Mouse (Mus musculus) embryonic facial prominence, embryonic 14.5 days (tissue): ENCODE data around the gene Erbin. TPM values are rescaled to one million over a fixed set of nuclear protein-coding genes. Genes with fewer than 3 reads are reported as not detected.

Experiments used
- ATAC-seq: fragments of 200-750 bp; cut with Nextera tagmentation; 2 replicates; pipeline ENCODE4 v1.8.0; 2017; ENCODE audit warnings: low read depth, moderate number of reproducible peaks, moderate TSS enrichment
- DNase-seq: peaks from one replicate; pipeline ENCODE4 v3.0.0-alpha.2; 2015; ENCODE audit warnings: low spot score
- H3K27ac ChIP-seq: fragments of 300-500 bp; sonication (generic); replicated peaks from 2 replicates; pipeline ENCODE4 v1.5.1; 2014; ENCODE audit warnings: low read depth, mild to moderate bottlenecking, low read length, moderate library complexity
- H3K27me3 ChIP-seq: fragments of 300-500 bp; sonication (generic); replicated peaks from 2 replicates; pipeline ENCODE4 v1.6.1; 2014; ENCODE audit warnings: low read length; ENCODE audit not compliant: control insufficient read depth, insufficient read depth
- H3K36me3 ChIP-seq: fragments of 300-500 bp; sonication (generic); 2 replicates; pipeline ENCODE4 v1.6.1; 2014; ENCODE audit warnings: low read length, mixed read lengths; ENCODE audit not compliant: control insufficient read depth, insufficient read depth
- H3K4me1 ChIP-seq: fragments of 300-500 bp; sonication (generic); 2 replicates; pipeline ENCODE4 v1.6.1; 2014; ENCODE audit warnings: antibody characterized with exemption, low read length; ENCODE audit not compliant: control insufficient read depth, insufficient read depth
- H3K4me2 ChIP-seq: fragments of 300-500 bp; sonication (generic); 2 replicates; pipeline ENCODE4 v1.6.1; 2014; ENCODE audit warnings: low read depth, mild to moderate bottlenecking, low read length, moderate library complexity, mixed read lengths
- H3K4me3 ChIP-seq: fragments of 300-500 bp; sonication (generic); 2 replicates; pipeline ENCODE4 v1.5.1; 2014; ENCODE audit warnings: low read depth, mild to moderate bottlenecking, low read length
- H3K9ac ChIP-seq: fragments of 300-500 bp; sonication (generic); 2 replicates; pipeline ENCODE4 v1.6.1; 2014; ENCODE audit warnings: low read depth, mild to moderate bottlenecking, low read length, moderate library complexity, mixed read lengths
- H3K9me3 ChIP-seq: fragments of 300-500 bp; sonication (generic); 2 replicates; pipeline ENCODE4 v1.6.1; 2016; ENCODE audit warnings: low read length; ENCODE audit not compliant: control insufficient read depth
- WGBS: fragments of 180-500 bp; shearing (Covaris S2); extraction: QIAGEN DNeasy Blood & Tissue Kit; methylation state at CpG from one replicate; pipeline ENCODE4 v1.1.7; 2014; 5-methylcytosine and 5-hydroxymethylcytosine counted together
- polyA plus RNA-seq: library from polyadenylated mRNA; unstranded; fragments of >200 nt; fragmentation: Nextera tagmentation; extraction: Ambion mirVana; gene quantifications from 2 replicates; pipeline ENCODE4 v1.2.1, GENCODE M21; 2014

The Erbin gene
- polyA plus RNA-seq, 1 experiment from 2014 or later = 33.9 TPM

DNA sequence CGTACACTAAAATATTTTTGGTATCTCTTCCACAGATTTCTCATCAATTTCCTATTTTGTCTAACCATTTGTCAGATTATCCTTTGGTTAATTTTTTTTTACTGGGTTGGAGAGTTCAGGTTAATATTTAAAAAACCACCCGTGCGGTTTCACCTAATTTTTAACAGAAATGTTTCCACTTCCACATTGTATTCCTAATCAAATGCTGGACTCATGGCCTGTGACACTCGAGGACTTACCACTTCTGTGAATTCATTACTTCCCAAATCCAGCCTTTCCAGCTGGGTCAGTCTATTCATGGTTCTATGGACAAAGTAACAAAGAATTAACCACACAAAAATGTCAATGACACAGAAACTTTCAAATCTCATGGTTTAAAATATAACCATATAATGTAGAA lies 58.3 kb downstream of the Erbin start:
- H3K27me3 ChIP-seq = no peaks in the 10 kb centered on the region
- 85% methylated on average over 4 of the region's 4 CpGs for WGBS
- no peak overlapping the region for H3K9ac ChIP-seq
- no peak for ATAC-seq
- no peak overlapping the region for H3K27ac ChIP-seq
- H3K4me1 ChIP-seq = no peaks in the 10 kb centered on the region; the same call in 1 of the 2 replicates
- DNase-seq = no peak
- no peak overlapping the region for H3K4me2 ChIP-seq
- H3K9me3 ChIP-seq = no peaks in the 10 kb centered on the region
- H3K4me3 ChIP-seq = no peak overlapping the region
- peaks cover 58% of the 10 kb centered on the region for H3K36me3 ChIP-seq

DNA sequence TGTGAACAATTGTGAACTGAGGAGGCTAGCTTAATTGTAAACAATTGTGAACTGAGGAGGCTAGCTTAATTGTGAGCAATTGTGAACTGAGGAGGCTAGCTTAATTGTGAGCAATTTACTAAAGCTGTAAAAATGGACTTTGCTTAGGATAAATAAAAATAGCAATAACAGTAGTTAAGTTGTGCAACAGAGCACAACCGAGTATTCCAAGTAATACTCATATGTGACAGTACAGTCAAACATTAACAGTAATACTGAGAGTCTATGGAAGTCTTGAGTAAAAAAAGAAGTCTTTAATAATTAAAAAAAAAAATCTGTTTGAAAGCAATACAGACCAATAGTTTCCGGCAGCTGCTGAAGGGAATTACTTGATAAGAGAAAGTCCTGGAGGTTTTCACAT lies 61.3 kb downstream of the Erbin start:
- Histone ChIP-seq H3K27ac (no peak overlapping the region), H3K27me3 (no peaks in the 10 kb centered on the region), H3K36me3 (peaks cover 61% of the 10 kb centered on the region), H3K4me1 (no peaks in the 10 kb centered on the region), H3K4me2 (no peak overlapping the region), H3K9ac (no peak overlapping the region), H3K9me3 (no peaks in the 10 kb centered on the region), H3K4me3 (no peak overlapping the region)
- no peak for ATAC-seq
- 84% methylated on average over 2 of the region's 2 CpGs for WGBS
- DNase-seq = no peak

DNA sequence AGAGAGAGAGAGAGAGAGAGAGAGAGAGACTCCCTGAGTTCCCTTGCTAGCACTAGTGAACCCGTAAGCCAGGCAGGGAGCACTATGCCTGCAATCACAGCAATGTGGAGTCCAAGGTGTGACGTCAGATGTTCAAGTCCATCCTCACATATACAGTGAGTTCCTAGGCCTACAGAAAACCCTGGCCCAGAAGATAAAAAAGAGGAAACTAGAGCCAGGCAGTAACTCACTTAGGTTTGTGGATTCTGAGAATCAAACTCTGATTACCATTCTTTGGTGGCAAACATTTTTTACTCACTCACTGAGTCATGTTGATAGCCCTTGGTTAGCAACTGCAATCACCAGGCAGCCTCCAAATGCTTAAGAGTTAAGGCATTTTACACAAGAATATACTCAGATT lies 72.7 kb downstream of the Erbin start:
- Histone ChIP-seq H3K9me3 (no peaks in the 10 kb centered on the region), H3K4me1 (no peaks in the 10 kb centered on the region), H3K4me3 (no peak overlapping the region), H3K9ac (no peak overlapping the region), H3K27ac (no peak overlapping the region), H3K4me2 (no peak overlapping the region), H3K27me3 (no peaks in the 10 kb centered on the region), H3K36me3 (peaks cover 62% of the 10 kb centered on the region)
- ATAC-seq (no peak), DNase-seq (no peak)
- 90% methylated on average over 2 of the region's 2 CpGs for WGBS

GRCm38 (mm10) chr13:103841287-103842201 lies 78.8 kb downstream of the Erbin start:
- WGBS = 93% methylated on average over 5 of the region's 5 CpGs
- ATAC-seq = no peak
- DNase-seq = no peak
- Histone ChIP-seq H3K27me3 (no peaks in the 10 kb centered on the region), H3K4me3 (no peak overlapping the region), H3K9me3 (no peaks in the 10 kb centered on the region), H3K4me1 (no peaks in the 10 kb centered on the region), H3K9ac (no peak overlapping the region), H3K27ac (no peak overlapping the region), H3K4me2 (no peak overlapping the region), H3K36me3 (peaks cover 77% of the 10 kb centered on the region)

DNA sequence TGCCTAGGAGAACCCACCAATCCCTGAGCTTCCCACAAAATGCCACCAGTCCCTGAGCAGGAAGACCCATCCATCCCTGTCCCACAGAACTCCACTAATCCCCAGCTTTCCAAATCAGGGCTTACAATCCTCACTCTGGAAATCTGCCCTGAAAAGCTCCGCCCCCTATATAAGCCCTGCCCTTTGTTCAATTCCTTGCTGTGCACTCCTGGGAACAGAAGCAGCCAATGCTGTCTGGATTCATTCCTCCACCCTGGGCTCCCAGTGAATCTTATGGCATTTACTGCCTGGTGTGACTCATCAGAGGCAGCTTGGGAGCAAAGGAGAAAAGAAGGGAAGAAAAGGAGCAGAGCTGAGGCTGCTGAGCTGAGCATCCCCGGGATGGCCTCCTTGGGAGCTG lies 81.7 kb downstream of the Erbin start:
- ATAC-seq (no peak), DNase-seq (peak; percentile 10)
- no peak overlapping the region for H3K27ac ChIP-seq
- H3K4me3 ChIP-seq = no peak overlapping the region
- WGBS = 90% methylated on average over 2 of the region's 2 CpGs
- H3K27me3 ChIP-seq = no peaks in the 10 kb centered on the region
- H3K4me1 ChIP-seq = no peaks in the 10 kb centered on the region
- no peak overlapping the region for H3K9ac ChIP-seq
- no peak overlapping the region for H3K4me2 ChIP-seq
- no peaks in the 10 kb centered on the region for H3K9me3 ChIP-seq
- peaks cover 69% of the 10 kb centered on the region for H3K36me3 ChIP-seq

- DNase-seq = no peak
- Histone ChIP-seq H3K4me1 (no peaks in the 10 kb centered on the region), H3K4me3 (no peak overlapping the region), H3K36me3 (peaks cover 47% of the 10 kb centered on the region), H3K4me2 (no peak overlapping the region), H3K9ac (no peak overlapping the region), H3K27me3 (no peaks in the 10 kb centered on the region), H3K27ac (no peak overlapping the region), H3K9me3 (no peaks in the 10 kb centered on the region)
- 70% methylated on average over 2 of the region's 2 CpGs for WGBS
- no peak for ATAC-seq
Measured at GRCm38 (mm10) chr13:103829623-103830135, 90.6 kb downstream of the Erbin start.

- H3K4me2 ChIP-seq = no peak overlapping the region
- no peak for DNase-seq
- H3K4me3 ChIP-seq = no peak overlapping the region
- H3K27ac ChIP-seq = no peak overlapping the region
- H3K4me1 ChIP-seq = no peaks in the 10 kb centered on the region
- no peaks in the 10 kb centered on the region for H3K9me3 ChIP-seq
- H3K36me3 ChIP-seq = peaks cover 63% of the 10 kb centered on the region
- no peak for ATAC-seq
- 89% methylated on average over 1 of the region's 1 CpGs for WGBS
- no peak overlapping the region for H3K9ac ChIP-seq
- no peaks in the 10 kb centered on the region for H3K27me3 ChIP-seq
Measured at GRCm38 (mm10) chr13:103822270-103822669, 98.0 kb downstream of the Erbin start.

GRCm38 (mm10) chr13:103819377-103819776 lies 100.9 kb downstream of the Erbin start:
- ATAC-seq = no peak
- H3K4me2 ChIP-seq = no peak overlapping the region
- no peak overlapping the region for H3K27ac ChIP-seq
- no peak overlapping the region for H3K9ac ChIP-seq
- peaks cover 64% of the 10 kb centered on the region for H3K36me3 ChIP-seq
- no peak overlapping the region for H3K4me3 ChIP-seq
- no peaks in the 10 kb centered on the region for H3K9me3 ChIP-seq
- no peak for DNase-seq
- no peaks in the 10 kb centered on the region for H3K27me3 ChIP-seq
- no peaks in the 10 kb centered on the region for H3K4me1 ChIP-seq
- 78% methylated on average over 5 of the region's 5 CpGs for WGBS

- H3K27ac ChIP-seq = no peak overlapping the region
- DNase-seq (no peak), ATAC-seq (no peak)
- H3K27me3 ChIP-seq = no peaks in the 10 kb centered on the region
- no peak overlapping the region for H3K4me2 ChIP-seq
- no peak overlapping the region for H3K9ac ChIP-seq
- H3K4me1 ChIP-seq = no peaks in the 10 kb centered on the region
- 97% methylated on average over 3 of the region's 3 CpGs for WGBS
- no peaks in the 10 kb centered on the region for H3K9me3 ChIP-seq
- peaks cover 60% of the 10 kb centered on the region for H3K36me3 ChIP-seq
- H3K4me3 ChIP-seq = no peak overlapping the region
Measured at GRCm38 (mm10) chr13:103817935-103818334, 102.4 kb downstream of the Erbin start.
